Mouse (Mus musculus): ENCODE data around the gene Naip6.
"Not testable (repeated sequence)": the region's sequence is repeated elsewhere in the genome, so short reads cannot be mapped to it uniquely, and the experiment has no call there.

Naip6 gene

DNA sequence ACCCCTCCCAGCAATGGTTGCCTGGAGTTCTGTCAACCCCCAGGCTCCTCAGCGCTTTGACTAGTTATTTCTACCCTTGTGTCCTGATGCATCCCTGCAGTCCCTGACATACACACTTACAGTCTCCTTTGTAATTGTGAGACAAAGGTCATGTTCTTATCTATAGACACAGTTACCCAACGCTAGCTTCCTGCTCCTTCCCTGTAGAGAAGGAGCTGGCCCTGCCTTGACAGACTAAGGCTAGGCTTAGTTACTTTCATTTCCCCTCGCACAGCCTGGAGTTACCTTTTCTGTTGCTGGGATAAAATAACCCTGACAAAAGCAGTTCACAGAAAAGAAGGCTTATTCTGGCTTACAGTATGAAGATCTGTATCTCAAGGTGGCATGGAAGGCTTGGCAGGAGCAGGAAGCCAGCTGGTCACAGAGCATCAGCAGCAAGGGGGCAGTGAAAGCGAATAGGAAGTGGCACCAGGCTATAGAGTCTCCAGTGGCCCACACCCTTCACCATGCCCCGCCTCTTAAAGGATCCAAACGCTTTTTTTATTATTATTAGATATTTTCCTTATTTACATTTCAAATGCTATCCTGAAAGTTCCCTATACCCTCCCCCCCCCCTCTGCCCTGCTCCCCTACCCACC, at the start of gene Naip6:
Gene Naip6, minus strand, starts transcription at position 419 of the 638 bp plus-strand sequence.
- DNase-seq (ENCODE audit: low spot score in 2 of 2), result not testable (repeated sequence)

DNA sequence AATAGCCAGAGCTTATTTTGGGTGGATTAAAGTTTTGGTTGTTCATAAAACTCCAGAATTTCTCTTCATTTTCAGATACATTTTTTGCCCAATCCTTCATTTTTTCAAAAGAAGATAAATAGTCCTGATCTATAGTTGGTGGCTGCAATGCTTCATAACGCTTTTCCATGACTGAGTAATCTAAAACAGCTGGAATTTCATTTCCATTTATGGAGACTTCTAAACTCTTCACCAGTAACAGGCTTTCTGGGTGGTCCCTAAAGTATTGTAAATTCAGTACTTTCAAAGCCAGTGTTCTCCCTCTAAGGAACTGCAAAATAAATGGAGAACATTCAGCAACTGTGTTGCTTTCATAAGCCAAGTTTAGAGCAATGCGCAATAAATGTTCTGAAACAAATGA, 34.8 kb upstream of the Naip6 start:
- DNase-seq (ENCODE audit: low spot score in 2 of 2), result not testable (repeated sequence)

DNA sequence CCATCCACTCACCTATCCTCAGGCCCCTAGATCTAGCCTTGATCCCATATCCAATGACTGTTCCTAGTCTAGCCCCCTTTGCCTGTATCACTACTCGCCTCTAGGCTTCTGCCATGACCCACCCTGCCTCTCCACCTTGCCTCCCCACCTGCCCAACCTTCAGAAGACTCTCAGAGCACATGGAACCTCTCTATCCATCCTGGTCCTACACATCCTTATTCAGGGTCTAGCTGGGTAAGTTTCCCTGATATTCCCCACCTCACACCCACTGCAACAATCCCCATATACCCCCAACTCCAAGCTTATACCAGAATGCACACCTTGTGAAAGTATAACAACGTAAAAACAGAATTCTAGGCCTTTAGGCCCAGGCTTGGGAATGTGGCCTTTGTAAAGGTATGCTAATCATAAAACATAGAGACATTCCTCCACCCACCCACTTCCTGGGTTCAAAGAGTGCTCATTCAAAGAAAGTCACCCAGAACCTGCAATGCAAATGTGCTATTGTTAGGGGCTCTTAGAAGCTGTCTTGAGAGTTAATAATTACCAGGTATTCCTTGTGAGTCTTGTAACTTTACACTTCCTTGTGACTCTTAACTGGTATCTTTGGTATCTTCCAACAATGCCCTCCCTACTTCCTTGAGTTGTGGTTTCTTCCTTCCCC, 32.2 kb upstream of the Naip6 start:
- DNase-seq (ENCODE audit: low spot score in 2 of 2), result not testable (repeated sequence)

DNA sequence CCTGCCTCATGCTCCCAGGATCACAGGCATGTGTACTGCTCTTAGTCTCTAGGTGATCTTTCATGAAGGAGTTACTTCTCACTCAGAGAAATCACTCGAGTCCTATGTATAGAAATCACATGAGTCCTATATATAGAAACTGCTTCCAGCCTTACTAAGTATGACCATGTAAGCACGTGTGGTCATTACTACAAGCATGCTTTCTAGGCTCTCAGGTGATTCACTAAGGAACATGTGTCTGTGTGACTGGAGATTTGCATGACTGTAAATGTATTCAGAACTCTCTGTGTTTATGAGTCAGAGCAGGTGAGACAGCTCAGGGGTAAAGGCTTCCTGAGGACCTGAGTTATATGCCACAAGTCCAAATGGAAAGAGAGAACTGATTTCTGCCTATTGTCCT, 24.3 kb upstream of the Naip6 start:
- DNase-seq (ENCODE audit: low spot score in 2 of 2), result no peak

DNA sequence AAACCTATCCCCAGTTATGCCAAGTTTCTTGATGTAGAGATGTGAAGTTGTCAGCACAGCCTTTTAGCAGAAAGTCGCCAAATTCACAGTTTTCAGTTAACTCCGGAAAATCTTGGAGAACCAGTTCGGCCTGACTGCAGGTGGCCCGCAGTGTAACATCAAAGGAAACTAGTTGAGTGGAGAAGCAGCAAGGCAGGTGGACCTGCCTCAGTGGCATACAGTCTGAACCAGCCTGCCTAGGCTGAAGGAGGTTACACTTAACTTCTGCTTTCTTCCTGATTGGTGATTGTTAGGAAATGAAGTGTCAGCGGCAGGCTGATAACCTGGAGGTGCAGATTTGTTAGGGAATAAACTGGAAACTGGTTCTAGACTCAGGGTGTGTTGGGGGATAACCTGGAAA, 14.3 kb upstream of the Naip6 start:
- DNase-seq (ENCODE audit: low spot score in 2 of 2), result not testable (repeated sequence)

DNA sequence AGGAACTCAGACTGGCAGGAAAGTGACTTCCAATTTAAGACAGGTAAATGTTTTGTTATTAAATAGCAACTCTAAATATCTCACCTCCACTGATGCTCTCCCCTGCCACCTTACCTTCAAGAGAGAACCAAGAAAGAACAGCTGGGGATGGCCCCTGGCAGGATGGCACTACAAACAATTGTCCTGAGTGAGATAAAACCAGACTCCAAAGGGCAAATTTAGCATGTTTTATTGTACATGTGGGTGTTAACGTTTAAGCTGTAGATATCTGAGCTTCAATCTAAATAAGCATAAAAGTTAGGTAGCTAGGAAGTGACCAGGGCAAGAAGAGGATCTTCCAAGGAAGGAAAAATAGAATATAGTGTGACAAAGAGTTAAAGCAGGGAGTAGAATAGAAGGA, 11.4 kb upstream of the Naip6 start:
- not testable (repeated sequence) for DNase-seq (ENCODE audit: low spot score in 2 of 2)

DNA sequence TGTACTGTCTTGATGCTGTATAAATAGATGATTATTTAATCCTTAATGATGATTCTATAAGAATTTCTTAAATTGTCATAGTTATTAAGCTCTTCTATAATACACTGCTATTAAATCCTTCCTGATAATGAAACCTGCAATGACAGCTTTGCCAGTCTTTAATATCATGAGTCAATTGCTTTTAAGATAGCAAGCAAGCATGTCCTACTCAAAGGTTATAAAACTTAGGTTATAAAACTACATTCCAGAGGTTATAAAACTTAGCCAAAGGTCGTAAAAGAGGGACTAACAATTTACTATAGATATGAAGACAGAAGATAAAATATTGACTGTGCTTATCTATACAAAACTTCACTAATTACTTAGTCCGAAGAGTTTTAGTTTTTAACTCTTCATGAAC, 10.6 kb upstream of the Naip6 start:
- DNase-seq (ENCODE audit: low spot score in 2 of 2), result not testable (repeated sequence)

DNA sequence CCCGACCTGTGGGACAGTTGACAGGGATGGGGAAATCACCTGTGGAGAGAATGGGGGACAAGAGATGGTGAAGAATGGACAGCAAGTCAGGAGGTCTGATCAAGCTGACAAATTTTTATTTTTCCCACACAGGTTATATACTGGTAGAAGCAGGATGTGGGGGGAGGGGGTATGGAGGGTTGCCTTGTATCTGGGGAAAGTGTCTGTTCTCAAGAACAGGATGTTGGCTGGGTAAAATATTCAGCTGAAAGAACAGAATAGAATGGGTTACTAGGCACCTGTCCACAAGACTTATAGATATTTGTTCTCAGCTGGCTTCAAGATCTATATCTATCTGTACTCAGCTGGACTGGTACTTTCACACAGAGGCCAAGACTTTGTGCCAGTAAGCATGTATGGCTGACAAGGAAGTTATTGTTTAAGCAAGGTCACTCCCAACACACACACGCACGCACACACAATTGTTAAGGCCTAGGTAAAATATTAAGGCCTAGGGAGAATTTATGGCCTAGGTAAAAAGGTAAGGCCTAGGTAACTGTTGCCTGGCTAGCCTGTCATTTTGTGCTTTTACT, 4.9 kb upstream of the Naip6 start:
- not testable (repeated sequence) for DNase-seq (ENCODE audit: low spot score in 2 of 2)

DNA sequence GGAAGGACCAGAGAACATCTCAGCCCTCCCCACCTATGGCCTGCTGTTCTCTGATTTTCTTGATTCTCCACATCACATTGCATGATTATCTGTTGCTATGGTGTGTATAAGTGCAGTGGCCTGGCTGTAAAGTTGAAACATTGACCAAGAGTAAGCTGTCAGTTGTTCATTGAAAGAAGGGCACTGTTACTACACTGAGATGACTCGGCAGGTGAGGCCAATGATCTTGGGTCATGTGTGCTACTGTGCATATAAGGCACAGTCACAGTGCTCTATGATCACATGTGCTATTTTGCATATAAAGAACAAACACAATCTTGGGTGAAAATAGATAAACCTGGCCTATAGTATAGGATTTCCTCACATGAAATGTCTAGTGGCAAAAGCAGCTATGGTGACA, 32.9 kb downstream of the Naip6 start:
- DNase-seq (ENCODE audit: low spot score in 2 of 2), result no peak

DNA sequence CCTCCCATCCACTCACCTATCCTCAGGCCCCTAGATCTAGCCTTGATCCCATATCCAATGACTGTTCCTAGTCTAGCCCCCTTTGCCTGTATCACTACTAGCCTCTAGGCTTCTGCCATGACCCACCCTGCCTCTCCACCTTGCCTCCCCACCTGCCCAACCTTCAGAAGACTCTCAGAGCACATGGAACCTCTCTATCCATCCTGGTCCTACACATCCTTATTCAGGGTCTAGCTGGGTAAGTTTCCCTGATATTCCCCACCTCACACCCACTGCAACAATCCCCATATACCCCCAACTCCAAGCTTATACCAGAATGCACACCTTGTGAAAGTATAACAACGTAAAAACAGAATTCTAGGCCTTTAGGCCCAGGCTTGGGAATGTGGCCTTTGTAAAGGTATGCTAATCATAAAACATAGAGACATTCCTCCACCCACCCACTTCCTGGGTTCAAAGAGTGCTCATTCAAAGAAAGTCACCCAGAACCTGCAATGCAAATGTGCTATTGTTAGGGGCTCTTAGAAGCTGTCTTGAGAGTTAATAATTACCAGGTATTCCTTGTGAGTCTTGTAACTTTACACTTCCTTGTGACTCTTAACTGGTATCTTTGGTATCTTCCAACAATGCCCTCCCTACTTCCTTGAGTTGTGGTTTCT, 45.9 kb downstream of the Naip6 start:
- DNase-seq (ENCODE audit: low spot score in 2 of 2), result not testable (repeated sequence)

DNA sequence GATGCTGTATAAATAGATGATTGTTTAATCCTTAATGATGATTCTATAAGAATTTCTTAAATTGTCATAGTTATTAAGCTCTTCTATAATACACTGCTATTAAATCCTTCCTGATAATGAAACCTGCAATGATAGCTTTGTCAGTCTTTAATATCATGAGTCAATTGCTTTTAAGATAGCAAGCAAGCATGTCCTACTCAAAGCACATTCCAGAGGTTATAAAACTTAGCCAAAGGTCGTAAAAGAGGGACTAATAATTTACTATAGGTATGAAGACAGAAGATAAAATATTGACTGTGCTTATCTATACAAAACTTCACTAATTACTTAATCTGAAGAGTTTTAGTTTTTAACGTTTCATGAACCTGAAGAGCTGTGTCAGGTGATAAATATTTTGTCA, 60.5 kb downstream of the Naip6 start:
- not testable (repeated sequence) for DNase-seq (ENCODE audit: low spot score in 2 of 2)

DNA sequence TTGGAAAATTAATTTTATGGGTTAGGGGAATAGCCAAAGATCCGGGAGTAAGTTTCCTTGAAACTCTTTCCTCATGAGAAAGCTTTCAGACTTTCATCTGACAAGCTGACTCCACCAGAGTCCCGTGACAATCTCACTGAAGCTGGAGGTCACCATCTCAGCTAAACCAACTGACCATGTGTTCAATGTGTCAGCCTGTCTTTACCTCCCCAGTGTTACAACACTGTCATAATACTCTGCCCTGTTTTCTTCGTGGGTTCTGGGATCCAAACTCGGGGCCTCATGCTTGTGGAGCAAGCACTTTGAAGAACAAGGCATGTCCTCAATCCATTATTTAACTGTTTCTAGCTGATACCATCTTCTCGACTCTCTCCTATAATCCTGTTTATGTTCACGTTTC, 61.5 kb downstream of the Naip6 start:
- DNase-seq (ENCODE audit: low spot score in 2 of 2), result not testable (repeated sequence)

DNA sequence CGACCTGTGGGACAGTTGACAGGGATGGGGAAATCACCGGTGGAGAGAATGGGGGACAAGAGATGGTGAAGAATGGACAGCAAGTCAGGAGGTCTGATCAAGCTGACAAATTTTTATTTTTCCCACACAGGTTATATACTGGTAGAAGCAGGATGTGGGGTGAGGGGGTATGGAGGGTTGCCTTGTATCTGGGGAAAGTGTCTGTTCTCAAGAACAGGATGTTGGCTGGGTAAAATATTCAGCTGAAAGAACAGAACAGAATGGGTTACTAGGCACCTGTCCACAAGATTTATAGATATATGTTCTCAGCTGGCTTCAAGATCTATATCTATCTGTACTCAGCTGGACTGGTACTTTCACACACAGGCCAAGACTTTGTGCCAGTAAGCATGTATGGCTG, 65.6 kb downstream of the Naip6 start:
- DNase-seq (ENCODE audit: low spot score in 2 of 2), result not testable (repeated sequence)

DNA sequence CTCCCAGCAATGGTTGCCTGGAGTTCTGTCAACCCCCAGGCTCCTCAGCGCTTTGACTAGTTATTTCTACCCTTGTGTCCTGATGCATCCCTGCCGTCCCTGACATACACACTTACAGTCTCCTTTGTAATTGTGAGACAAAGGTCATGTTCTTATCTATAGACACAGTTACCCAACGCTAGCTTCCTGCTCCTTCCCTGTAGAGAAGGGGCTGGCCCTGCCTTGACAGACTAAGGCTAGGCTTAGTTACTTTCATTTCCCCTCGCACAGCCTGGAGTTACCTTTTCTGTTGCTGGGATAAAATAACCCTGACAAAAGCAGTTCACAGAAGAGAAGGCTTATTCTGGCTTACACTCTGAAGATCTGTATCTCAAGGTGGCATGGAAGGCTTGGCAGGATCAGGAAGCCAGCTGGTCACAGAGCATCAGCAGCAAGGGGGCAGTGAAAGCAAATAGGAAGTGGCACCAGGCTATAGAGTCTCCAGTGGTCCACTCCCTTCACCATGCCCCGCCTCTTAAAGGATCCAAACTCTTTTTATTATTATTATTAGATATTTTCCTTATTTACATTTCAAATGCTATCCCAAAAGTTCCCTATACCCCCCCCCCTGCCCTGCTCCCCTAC, 70.5 kb downstream of the Naip6 start:
- DNase-seq (ENCODE audit: low spot score in 2 of 2), result not testable (repeated sequence)

DNA sequence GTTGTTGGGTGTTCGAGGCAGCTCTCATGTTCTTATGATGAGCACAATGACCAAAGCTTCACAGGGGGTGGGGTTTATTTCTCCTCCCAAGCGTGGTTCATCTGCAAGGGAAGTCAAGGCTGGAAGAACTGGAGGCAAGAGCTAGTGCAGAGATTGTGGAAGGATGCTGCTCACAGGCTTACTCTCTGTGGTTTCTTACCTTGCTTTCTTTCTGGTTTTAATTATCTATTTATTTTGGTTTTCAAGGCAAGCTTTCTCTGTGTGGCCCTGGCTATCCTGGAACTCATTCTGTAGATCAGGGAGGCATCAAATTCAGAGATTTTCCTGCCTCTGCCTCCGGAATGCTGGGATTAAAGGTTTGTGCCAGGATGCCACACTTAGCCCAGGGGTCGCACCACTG, 71.3 kb downstream of the Naip6 start, which contains the start of gene Naip5:
Gene Naip5, minus strand, starts transcription at position 101 of the 400 bp plus-strand sequence.
- not testable (repeated sequence) for DNase-seq (ENCODE audit: low spot score in 2 of 2)

DNA sequence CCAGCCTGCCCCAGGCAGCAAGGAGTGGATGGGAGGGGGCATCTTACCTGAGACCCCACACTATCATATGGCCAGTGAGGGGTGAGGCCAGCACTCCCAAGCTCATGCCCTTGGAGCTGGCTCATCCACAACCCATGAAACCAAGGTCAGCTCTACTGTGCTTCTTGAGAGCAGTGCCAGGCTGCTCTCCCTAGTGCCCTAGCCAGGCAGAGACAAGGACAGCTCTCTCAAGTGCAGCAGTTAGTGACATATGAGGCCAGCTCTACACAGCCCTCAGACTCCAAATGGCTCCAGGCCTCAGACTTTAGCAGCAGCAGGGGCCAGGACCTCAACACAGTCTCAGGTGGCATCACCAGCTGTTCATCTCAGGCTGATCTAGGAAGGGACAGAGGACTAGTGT, 73.8 kb downstream of the Naip6 start:
- DNase-seq (ENCODE audit: low spot score in 2 of 2), result no peak
